Mouse (Mus musculus): ENCODE data around the gene Rab27a.

DNA sequence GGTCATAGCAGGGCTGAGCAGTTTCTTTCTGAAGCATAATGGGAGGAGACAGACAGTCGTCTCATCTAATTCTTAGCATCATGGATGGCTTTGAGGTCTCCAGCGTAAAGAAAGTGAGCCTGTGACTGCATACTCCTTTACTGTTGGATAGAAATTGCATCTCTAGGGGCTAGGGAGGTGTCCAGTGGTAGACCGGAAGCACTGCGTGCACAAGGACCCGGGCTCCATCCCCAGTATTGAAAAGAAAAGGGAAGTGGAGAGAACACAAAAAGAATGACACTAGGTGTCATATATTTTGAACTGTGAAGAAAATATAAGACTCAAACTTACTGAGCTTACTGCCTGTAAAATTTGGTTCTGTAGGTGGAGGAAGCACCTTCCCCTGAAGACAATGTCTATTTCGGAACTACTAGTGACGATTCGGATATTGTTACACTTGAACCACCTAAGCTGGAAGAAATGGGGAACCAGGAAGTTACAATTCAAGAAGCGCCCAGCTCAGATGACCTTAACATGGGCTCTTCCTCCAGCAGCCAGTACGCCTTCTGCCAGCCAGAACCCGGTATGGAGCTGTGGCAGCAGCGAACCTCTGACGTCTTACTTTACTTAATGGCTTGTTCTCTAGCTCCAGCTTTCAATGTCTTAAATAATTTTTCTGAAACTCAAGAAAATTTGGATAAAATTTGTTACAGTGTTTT lies 43.2 kb upstream of the Rab27a start:
- TF ChIP-seq CTCF (conservative IDR thresholded peaks at IDR 0.05; ENCODE audit: low read length) (no peak), NANOG (IDR thresholded peaks at IDR 0.05; ENCODE audit: borderline replicate concordance, low read length) (no peak), POU5F1 (IDR thresholded peaks at IDR 0.05; ENCODE audit: borderline replicate concordance, low read length) (no peak)

Measured in E14TG2a.4 (cell line).